Mouse (Mus musculus) layer of hippocampus, adult 18-20 months (tissue): Measurements from ENCODE around the gene Olfr938. TPM values are rescaled to one million over a fixed set of nuclear protein-coding genes. Genes with fewer than 3 reads are reported as not detected.

ENCODE experiments used
- DNase-seq, 2 experiments: peaks; one replicate each; pipeline ENCODE4 v3.0.0; 2022; ENCODE audit warnings: low spot score in 2 of 2
- long read RNA-seq: library from polyadenylated mRNA; stranded (forward); transcript quantifications from one replicate; pipeline ENCODE4 v2.0.0, GENCODE M21; 2021
- microRNA-seq, 2 experiments: library from miRNA; unstranded; fragments of <30 nt; microRNA quantifications; one replicate each; pipeline ENCODE4 v1.2.0; 2021
- total RNA-seq, 2 experiments: library from RNA; stranded (reverse); gene quantifications; 2 replicates each; pipeline ENCODE4 v1.2.3; 2021

Gene Olfr938
- total RNA-seq, result not detected
- long read RNA-seq, result 0 reads

GRCm38 (mm10) chr9:39078787-39079186, at the start of gene Olfr938:
Gene Olfr938, minus strand, starts transcription at chr9:39078887.
- no peak for DNase-seq

DNA sequence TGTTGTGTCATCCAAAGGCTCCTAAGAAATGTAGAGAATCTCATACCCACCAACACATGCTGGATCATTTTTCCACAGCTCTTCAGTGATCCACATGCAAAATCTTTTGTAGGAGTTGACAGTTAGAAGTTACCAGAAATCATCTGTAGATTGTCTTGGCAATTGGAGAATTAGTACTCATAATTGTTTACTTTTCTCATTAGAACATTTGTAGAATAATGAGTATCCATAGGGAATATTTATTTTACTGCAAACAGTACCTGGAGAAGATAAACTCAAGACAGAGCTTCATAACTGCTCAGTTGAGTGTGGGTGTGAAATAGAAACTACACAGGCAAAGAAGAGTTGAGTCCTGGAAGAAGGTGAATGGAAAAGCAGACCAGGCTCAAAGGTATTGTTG, 49.1 kb upstream of the Olfr938 start, which contains the start of gene Olfr27:
TSS of gene Olfr27 (plus strand) at position 301 of the 400 bp plus-strand sequence.
- DNase-seq, result no peak

DNA sequence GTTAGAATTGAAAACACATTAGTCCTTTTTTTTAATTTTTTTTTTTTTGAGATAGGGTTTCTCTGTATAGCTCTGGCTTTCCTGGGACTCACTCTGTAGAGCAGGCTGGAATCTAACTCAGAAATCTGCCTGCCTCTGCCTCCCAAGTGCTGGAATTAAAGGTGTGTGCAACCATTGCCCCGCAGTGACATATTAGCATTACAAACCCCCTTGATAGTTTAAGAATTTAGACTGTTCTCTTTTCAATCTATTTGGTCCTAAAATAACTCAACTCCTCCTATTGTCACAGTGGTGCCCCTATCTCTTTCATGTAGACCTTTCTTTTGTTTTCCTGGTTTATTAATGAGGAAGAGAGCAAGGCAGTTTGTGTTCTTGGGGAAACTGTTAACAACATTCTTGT, 48.6 kb upstream of the Olfr938 start:
- DNase-seq, result no peak

- no peak for DNase-seq
These were observed 13.8 kb downstream of the Olfr938 start, which contains the start of gene Olfr937 for GRCm38 (mm10) chr9:39064851-39065250. Gene Olfr937, minus strand, starts transcription at chr9:39064951.

Small RNA genes lying within 50 kb of the gene (microRNA-seq; reads per million reads assigned to microRNA genes)
- 0 reads per million in 2 experiments for gene Gm25032
- 0 reads per million in 2 experiments for gene Gm25529

Other genes starting within 250 kb of the Olfr938 start
- not detected for gene Olfr924, start 234.4 kb downstream of the Olfr938 start, total RNA-seq
- not detected for gene Olfr26, start 223.8 kb downstream of the Olfr938 start, total RNA-seq
- gene Olfr926, start 201.8 kb downstream of the Olfr938 start, total RNA-seq, result not detected
- gene Olfr930, start 149.1 kb downstream of the Olfr938 start, total RNA-seq, result not detected
- gene Olfr933, start 106.6 kb downstream of the Olfr938 start, total RNA-seq, result not detected
- not detected for gene Olfr934, start 90.6 kb downstream of the Olfr938 start, total RNA-seq
- not detected for gene Olfr935, start 79.2 kb downstream of the Olfr938 start, total RNA-seq
- gene Olfr146, start 55.5 kb downstream of the Olfr938 start, total RNA-seq, result not detected
- gene Olfr937, start 13.9 kb downstream of the Olfr938 start, total RNA-seq, result not detected
- not detected for gene Olfr27, start 49.2 kb upstream of the Olfr938 start, total RNA-seq
- not detected for gene Olfr943, start 87.4 kb upstream of the Olfr938 start, total RNA-seq
- not detected for gene Olfr944, start 123.0 kb upstream of the Olfr938 start, total RNA-seq
- gene Olfr1537, start 171.1 kb upstream of the Olfr938 start, total RNA-seq, result not detected
- gene Olfr945, start 197.9 kb upstream of the Olfr938 start, total RNA-seq, result not detected
- not detected for gene Olfr948, start 247.2 kb upstream of the Olfr938 start, total RNA-seq